Mouse (Mus musculus) ovary, postnatal 36 days (tissue): ENCODE measurements at regions not wholly inside any gene's neighbourhood (a gene's known extent, or its start where the extent isn't known, plus 50 kb on each side); places are given as distances from the start of the nearest gene placed in this dataset.

Experiments
- DNase-seq: peaks from one replicate; pipeline ENCODE4 v3.0.0; 2022; ENCODE audit warnings: low spot score, mixed read lengths

GRCm38 (mm10) chr5:37980692-37981091 lies 57.9 kb upstream of the Stx18 start:
- no peak for DNase-seq

GRCm38 (mm10) chr5:37976943-37977434 lies 61.6 kb upstream of the Stx18 start:
- DNase-seq = peak; percentile 35

- DNase-seq = no peak
Measured at GRCm38 (mm10) chr5:37972980-37973545, 65.5 kb upstream of the Stx18 start.

- no peak for DNase-seq
Measured at GRCm38 (mm10) chr5:37971724-37972123, 66.8 kb upstream of the Stx18 start.

GRCm38 (mm10) chr5:37968596-37968995 lies 69.9 kb upstream of the Stx18 start:
- no peak for DNase-seq

GRCm38 (mm10) chr5:37967914-37968375 lies 70.6 kb upstream of the Stx18 start:
- DNase-seq = no peak

GRCm38 (mm10) chr5:37967106-37967913 lies 71.2 kb upstream of the Stx18 start:
- DNase-seq = no peak

GRCm38 (mm10) chr5:37963688-37964087 lies 74.9 kb upstream of the Stx18 start:
- no peak for DNase-seq

GRCm38 (mm10) chr5:37962513-37962912 lies 76.0 kb upstream of the Stx18 start:
- DNase-seq = no peak

GRCm38 (mm10) chr5:37960216-37960615 lies 78.3 kb upstream of the Stx18 start:
- DNase-seq = no peak

- DNase-seq = no peak
Measured at GRCm38 (mm10) chr5:37952096-37952495, 86.4 kb upstream of the Stx18 start.

GRCm38 (mm10) chr5:37932760-37933122 lies 105.8 kb upstream of the Stx18 start:
- DNase-seq = peak; percentile 20

- DNase-seq = no peak
Measured at GRCm38 (mm10) chr5:37932086-37932759, 106.3 kb upstream of the Stx18 start.

GRCm38 (mm10) chr5:37920481-37920880 lies 96.1 kb upstream of the Msx1 start:
- no peak for DNase-seq

- DNase-seq = no peak
Measured at GRCm38 (mm10) chr5:37919102-37919501, 94.7 kb upstream of the Msx1 start.

GRCm38 (mm10) chr5:37918001-37918707 lies 93.8 kb upstream of the Msx1 start:
- no peak for DNase-seq

- DNase-seq = no peak
Measured at GRCm38 (mm10) chr5:37917161-37917560, 92.8 kb upstream of the Msx1 start.

- no peak for DNase-seq
Measured at GRCm38 (mm10) chr5:37904683-37905352, 80.4 kb upstream of the Msx1 start.

- no peak for DNase-seq
Measured at GRCm38 (mm10) chr5:37903861-37904260, 79.5 kb upstream of the Msx1 start.

- DNase-seq = no peak
Measured at GRCm38 (mm10) chr5:37902741-37903140, 78.4 kb upstream of the Msx1 start.

- no peak for DNase-seq
Measured at GRCm38 (mm10) chr5:37901861-37902291, 77.5 kb upstream of the Msx1 start.
